Mouse (Mus musculus): ENCODE measurements around the gene Cdk19. TPM values are rescaled to one million over a fixed set of nuclear protein-coding genes. Genes with fewer than 3 reads are reported as not detected.

The Cdk19 gene
- polyA plus RNA-seq, 1 experiment from 2014 or later = 9.6 TPM

DNA sequence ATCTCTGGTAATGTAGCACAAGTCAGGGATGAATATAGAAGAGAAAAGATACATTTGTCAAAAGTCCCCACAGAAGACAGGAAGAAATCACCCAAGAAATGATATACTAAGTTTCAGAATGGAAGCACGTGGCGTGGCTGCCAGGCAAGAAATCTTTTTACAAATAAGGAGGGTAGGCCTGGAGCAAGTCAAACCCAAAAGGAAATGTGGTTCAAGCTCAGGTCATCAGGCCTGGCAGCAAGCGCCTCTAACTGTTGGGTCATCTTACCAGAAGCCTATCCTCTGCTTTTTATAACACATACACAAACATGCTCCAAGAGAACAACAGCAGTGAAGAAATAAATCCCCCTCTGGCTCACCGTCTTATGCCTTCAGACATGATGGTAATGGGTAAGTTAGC is 26.6 kb upstream of the Cdk19 start:
- Histone ChIP-seq H3K27me3 (replicated peaks; ENCODE audit: control insufficient read depth, insufficient read depth, low read length) (no peaks in the 10 kb centered on the region), H3K9me3 (ENCODE audit: control insufficient read depth, low read length) (no peaks in the 10 kb centered on the region), H3K4me3 (ENCODE audit: low read length) (no peak overlapping the region), H3K4me1 (ENCODE audit: control insufficient read depth, insufficient read depth, low read depth, low read length) (no peaks in the 10 kb centered on the region), H3K27ac (ENCODE audit: low read depth, low read length) (no peak overlapping the region), H3K36me3 (ENCODE audit: control insufficient read depth, insufficient read depth, low read length) (no peaks in the 10 kb centered on the region), H3K9ac (ENCODE audit: low read depth, low read length) (no peak overlapping the region), H3K4me2 (ENCODE audit: low read length) (no peak overlapping the region)
- ATAC-seq = no peak
- 83% methylated on average over 4 of the region's 4 CpGs for WGBS

DNA sequence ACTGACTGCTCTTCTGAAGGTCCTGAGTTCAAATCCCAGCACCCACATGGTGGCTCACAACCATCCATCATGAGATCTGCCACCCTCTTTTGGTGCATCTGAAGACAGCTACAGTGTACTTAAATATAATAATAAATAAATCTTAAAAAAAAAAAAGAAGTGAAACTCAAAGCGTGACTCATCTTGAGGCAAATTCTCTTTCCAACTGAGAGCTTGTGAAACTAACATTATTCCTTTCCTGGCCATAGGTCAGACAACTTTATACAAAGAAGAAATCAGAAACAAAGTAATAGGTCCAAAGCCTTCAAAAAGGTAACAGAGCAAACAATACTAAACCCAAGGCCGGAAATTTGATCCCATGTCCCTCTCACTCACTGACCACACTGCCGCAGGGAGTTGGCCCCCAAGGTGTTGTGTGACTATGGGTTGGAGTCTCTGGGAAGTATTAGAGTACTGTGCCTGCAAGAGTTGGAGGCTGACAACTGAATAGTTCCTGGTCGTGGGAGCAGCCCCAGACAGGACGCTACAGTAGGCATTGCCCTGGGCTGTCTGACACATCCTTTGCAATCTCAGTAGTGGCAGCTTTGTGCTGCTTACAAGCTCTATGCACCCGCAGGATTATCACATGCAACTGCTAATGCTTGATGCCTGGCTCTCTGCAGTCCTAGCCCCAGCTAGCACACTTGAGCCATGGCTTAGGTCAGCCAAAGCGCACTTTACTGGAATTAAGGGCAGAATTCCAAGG is 22.4 kb upstream of the Cdk19 start:
- Histone ChIP-seq H3K4me3 (ENCODE audit: low read length) (no peak overlapping the region), H3K36me3 (ENCODE audit: control insufficient read depth, insufficient read depth, low read length) (no peaks in the 10 kb centered on the region), H3K4me1 (ENCODE audit: control insufficient read depth, insufficient read depth, low read depth, low read length) (no peaks in the 10 kb centered on the region), H3K9me3 (ENCODE audit: control insufficient read depth, low read length) (no peaks in the 10 kb centered on the region), H3K4me2 (ENCODE audit: low read length) (no peak overlapping the region), H3K9ac (ENCODE audit: low read depth, low read length) (no peak overlapping the region), H3K27ac (ENCODE audit: low read depth, low read length) (no peak overlapping the region), H3K27me3 (replicated peaks; ENCODE audit: control insufficient read depth, insufficient read depth, low read length) (no peaks in the 10 kb centered on the region)
- no peak for ATAC-seq
- WGBS = 72% methylated on average over 7 of the region's 7 CpGs

DNA sequence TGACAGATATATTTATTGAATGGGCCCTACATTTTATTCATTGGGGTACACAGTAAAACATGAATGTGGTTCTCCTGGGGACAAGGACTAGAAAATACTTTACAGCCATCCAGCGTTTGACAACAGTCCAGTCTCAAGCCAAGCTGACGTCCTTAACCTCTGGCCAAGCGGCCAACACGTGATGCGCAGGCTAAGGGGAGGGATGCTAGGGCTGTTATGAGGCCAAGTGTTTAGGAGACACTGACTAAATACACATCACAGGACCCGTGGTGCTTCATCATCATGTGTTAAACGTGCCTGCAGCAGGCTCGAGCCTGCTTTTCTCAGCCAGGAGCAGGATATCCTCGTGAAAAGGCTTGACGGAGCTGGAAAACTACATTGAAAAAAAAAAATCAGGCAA is 19.1 kb upstream of the Cdk19 start:
- Histone ChIP-seq H3K36me3 (ENCODE audit: control insufficient read depth, insufficient read depth, low read length) (no peaks in the 10 kb centered on the region), H3K9me3 (ENCODE audit: control insufficient read depth, low read length) (no peaks in the 10 kb centered on the region), H3K4me3 (ENCODE audit: low read length) (no peak overlapping the region), H3K9ac (ENCODE audit: low read depth, low read length) (no peak overlapping the region), H3K4me2 (ENCODE audit: low read length) (no peak overlapping the region), H3K27me3 (replicated peaks; ENCODE audit: control insufficient read depth, insufficient read depth, low read length) (no peaks in the 10 kb centered on the region), H3K27ac (ENCODE audit: low read depth, low read length) (no peak overlapping the region), H3K4me1 (ENCODE audit: control insufficient read depth, insufficient read depth, low read depth, low read length) (no peaks in the 10 kb centered on the region)
- WGBS = 91% methylated on average over 10 of the region's 10 CpGs
- ATAC-seq = no peak

DNA sequence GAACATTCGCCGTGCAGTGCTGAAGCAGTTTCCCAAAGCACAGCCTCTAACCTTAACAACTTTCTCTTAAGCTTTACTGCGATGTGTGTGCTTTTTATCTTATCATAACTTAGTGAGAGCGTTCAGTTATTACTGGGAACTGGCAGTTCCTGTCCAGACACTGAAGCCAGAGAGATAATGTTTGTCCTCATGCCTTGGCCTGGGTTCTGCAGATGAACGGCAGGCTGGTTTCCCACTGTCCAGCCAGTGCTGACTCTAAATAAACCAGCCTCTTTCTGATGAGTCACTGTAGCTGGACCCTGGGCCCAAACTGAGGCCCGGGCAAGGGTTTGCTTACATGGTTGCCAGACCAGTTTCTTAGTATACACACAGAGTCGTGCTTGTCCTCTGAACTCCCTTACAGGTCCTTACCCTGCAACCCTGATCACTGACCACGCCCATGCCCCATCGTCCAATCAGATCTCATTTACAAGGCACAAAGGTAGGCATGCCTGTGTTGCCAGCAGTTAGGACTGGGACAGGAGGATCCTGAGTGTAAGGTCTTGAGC is 11.3 kb upstream of the Cdk19 start:
- Histone ChIP-seq H3K4me3 (ENCODE audit: low read length) (no peak overlapping the region), H3K36me3 (ENCODE audit: control insufficient read depth, insufficient read depth, low read length) (no peaks in the 10 kb centered on the region), H3K4me2 (ENCODE audit: low read length) (no peak overlapping the region), H3K27me3 (replicated peaks; ENCODE audit: control insufficient read depth, insufficient read depth, low read length) (no peaks in the 10 kb centered on the region), H3K9me3 (ENCODE audit: control insufficient read depth, low read length) (no peaks in the 10 kb centered on the region), H3K4me1 (ENCODE audit: control insufficient read depth, insufficient read depth, low read depth, low read length) (no peaks in the 10 kb centered on the region), H3K27ac (ENCODE audit: low read depth, low read length) (no peak overlapping the region), H3K9ac (ENCODE audit: low read depth, low read length) (no peak overlapping the region)
- WGBS = 86% methylated on average over 9 of the region's 9 CpGs
- ATAC-seq = no peak

DNA sequence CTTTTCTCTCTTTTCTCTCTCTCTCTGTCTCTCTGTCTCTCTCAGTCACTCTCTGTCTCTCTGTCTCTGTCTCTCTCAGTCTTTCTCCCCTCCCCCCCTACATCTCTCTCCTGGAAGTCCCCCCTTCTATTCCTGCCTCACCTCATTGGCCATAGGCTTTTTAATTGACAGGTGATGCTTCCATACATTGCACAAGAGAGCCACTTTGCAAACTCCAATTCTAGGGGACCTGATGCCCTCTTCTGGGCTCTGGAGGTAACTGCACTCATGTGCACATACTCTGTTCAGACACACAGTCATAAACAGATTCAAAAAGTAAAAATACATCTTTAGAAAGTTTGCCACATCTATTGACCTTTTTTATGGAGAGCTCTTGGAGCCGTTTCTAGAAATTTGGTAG is 9.1 kb upstream of the Cdk19 start:
- H3K4me3 ChIP-seq (ENCODE audit: low read length) = no peak overlapping the region
- no peaks in the 10 kb centered on the region for H3K4me1 ChIP-seq (ENCODE audit: control insufficient read depth, insufficient read depth, low read depth, low read length)
- no peaks in the 10 kb centered on the region for H3K9me3 ChIP-seq (ENCODE audit: control insufficient read depth, low read length)
- H3K27me3 ChIP-seq (replicated peaks; ENCODE audit: control insufficient read depth, insufficient read depth, low read length) = no peaks in the 10 kb centered on the region
- WGBS = 80% methylated on average over 1 of the region's 1 CpGs
- no peak overlapping the region for H3K9ac ChIP-seq (ENCODE audit: low read depth, low read length)
- H3K4me2 ChIP-seq (ENCODE audit: low read length) = no peak overlapping the region
- ATAC-seq = no peak
- no peak overlapping the region for H3K27ac ChIP-seq (ENCODE audit: low read depth, low read length)
- no peaks in the 10 kb centered on the region for H3K36me3 ChIP-seq (ENCODE audit: control insufficient read depth, insufficient read depth, low read length)

DNA sequence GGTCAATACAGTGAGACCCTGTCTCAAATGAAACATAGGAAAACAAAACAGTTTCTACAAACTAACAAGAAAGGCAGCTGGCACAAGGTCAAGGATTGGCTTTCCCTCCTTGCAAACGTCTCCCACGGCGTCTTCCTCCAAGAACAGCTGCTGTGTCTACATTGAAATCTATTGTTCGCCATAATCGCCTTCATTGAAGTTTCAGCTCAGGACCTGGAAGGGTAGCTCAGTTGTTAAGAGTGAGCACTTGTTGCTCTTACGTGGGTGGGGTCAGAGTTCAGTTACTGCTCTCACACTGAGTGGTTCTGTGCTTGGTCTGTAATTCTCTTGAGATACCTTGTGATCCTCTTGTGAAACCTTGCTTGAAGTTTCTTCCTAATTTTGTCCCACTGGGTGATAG is 6.5 kb upstream of the Cdk19 start:
- Histone ChIP-seq H3K36me3 (ENCODE audit: control insufficient read depth, insufficient read depth, low read length) (no peaks in the 10 kb centered on the region), H3K27ac (ENCODE audit: low read depth, low read length) (no peak overlapping the region), H3K27me3 (replicated peaks; ENCODE audit: control insufficient read depth, insufficient read depth, low read length) (no peaks in the 10 kb centered on the region), H3K9ac (ENCODE audit: low read depth, low read length) (no peak overlapping the region), H3K4me3 (ENCODE audit: low read length) (no peak overlapping the region), H3K4me2 (ENCODE audit: low read length) (no peak overlapping the region), H3K9me3 (ENCODE audit: control insufficient read depth, low read length) (no peaks in the 10 kb centered on the region), H3K4me1 (ENCODE audit: control insufficient read depth, insufficient read depth, low read depth, low read length) (no peaks in the 10 kb centered on the region)
- 64% methylated on average over 6 of the region's 6 CpGs for WGBS
- ATAC-seq = no peak

DNA sequence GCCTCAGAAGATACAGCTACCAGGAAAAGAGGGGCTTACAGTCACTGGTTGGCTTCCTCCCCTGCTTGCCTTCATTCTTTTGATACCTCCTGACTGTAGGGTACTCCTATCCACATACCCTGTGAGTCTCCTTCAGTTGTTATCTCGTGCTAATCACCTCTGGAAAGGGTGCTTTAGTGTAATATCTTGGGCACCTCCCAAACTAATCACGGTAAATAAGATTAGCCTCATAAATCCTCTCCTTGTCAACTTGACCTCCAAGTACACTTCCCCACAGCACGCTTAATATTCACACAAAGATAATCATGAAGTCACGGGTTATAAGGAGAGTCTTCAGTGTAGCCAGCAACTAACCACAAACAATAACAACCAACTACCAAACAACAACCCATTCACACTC is 2.7 kb downstream of the Cdk19 start:
- Histone ChIP-seq H3K36me3 (ENCODE audit: control insufficient read depth, insufficient read depth, low read length) (no peaks in the 10 kb centered on the region), H3K27me3 (replicated peaks; ENCODE audit: control insufficient read depth, insufficient read depth, low read length) (no peaks in the 10 kb centered on the region), H3K4me3 (ENCODE audit: low read length) (no peak overlapping the region), H3K27ac (ENCODE audit: low read depth, low read length) (no peak overlapping the region), H3K4me2 (ENCODE audit: low read length) (no peak overlapping the region), H3K4me1 (ENCODE audit: control insufficient read depth, insufficient read depth, low read depth, low read length) (no peaks in the 10 kb centered on the region), H3K9ac (ENCODE audit: low read depth, low read length) (no peak overlapping the region), H3K9me3 (ENCODE audit: control insufficient read depth, low read length) (no peaks in the 10 kb centered on the region)
- 80% methylated on average over 4 of the region's 4 CpGs for WGBS
- no peak for ATAC-seq

DNA sequence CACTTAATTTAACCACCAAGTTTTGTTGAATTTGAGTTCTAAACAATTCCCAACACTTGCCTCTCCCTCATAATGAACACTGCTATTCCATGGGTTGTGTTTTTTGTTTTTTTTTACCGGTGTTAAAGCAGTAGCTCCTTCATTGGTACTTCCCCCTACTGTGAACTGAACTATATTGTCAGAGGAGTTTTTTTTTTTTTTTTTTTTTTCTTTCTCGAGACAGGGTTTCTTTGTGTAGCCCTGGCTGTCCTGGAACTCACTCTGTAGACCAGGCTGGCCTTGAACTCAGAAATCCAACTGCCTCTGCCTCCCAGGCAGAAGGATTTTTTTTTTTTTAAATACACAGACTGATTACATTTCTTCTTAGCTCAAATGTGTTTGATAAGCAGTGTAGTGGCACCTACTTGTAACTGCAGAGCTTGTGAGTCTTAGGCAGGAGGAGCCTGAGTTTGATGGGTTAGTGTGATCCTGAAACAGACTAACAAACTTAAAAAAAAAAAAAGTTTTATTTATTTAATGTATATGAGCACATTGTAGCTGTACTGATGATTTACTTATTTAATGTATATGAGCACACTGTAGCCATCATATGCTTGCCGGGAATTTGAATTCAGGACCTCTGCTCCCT is 7.5 kb downstream of the Cdk19 start:
- Histone ChIP-seq H3K36me3 (ENCODE audit: control insufficient read depth, insufficient read depth, low read length) (no peaks in the 10 kb centered on the region), H3K4me1 (ENCODE audit: control insufficient read depth, insufficient read depth, low read depth, low read length) (peaks cover 14% of the 10 kb centered on the region), H3K27ac (ENCODE audit: low read depth, low read length) (no peak overlapping the region), H3K9me3 (ENCODE audit: control insufficient read depth, low read length) (no peaks in the 10 kb centered on the region), H3K27me3 (replicated peaks; ENCODE audit: control insufficient read depth, insufficient read depth, low read length) (no peaks in the 10 kb centered on the region), H3K9ac (ENCODE audit: low read depth, low read length) (no peak overlapping the region), H3K4me3 (ENCODE audit: low read length) (no peak overlapping the region), H3K4me2 (ENCODE audit: low read length) (no peak overlapping the region)
- WGBS = 80% methylated on average over 3 of the region's 3 CpGs
- no peak for ATAC-seq

DNA sequence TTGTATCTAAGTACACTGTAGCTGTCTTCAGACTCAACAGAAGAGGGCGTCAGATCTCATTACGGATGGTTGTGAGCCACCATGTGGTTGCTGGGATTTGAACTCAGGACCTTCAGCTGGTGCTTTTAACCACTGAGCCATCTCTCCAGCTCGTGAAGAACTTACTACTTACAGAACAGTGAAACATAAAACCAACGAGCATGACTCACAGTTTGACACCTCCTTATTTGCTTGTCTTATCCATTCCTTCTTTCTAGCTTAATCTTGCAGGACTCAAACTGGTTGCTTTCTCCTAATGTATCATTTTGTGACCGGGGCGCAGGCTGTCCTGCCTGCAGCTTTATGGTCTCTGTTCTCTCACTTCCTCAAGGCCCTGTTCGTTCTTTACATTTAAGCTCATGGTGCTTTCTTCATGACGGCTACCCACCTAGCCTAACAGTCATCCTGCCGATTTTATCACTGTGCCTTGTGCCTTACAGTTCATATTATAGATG is 8.1 kb downstream of the Cdk19 start:
- Histone ChIP-seq H3K4me2 (ENCODE audit: low read length) (no peak overlapping the region), H3K36me3 (ENCODE audit: control insufficient read depth, insufficient read depth, low read length) (no peaks in the 10 kb centered on the region), H3K27me3 (replicated peaks; ENCODE audit: control insufficient read depth, insufficient read depth, low read length) (no peaks in the 10 kb centered on the region), H3K4me1 (ENCODE audit: control insufficient read depth, insufficient read depth, low read depth, low read length) (peaks cover 14% of the 10 kb centered on the region), H3K9ac (ENCODE audit: low read depth, low read length) (no peak overlapping the region), H3K27ac (ENCODE audit: low read depth, low read length) (no peak overlapping the region), H3K4me3 (ENCODE audit: low read length) (no peak overlapping the region), H3K9me3 (ENCODE audit: control insufficient read depth, low read length) (no peaks in the 10 kb centered on the region)
- no peak for ATAC-seq
- 80% methylated on average over 9 of the region's 9 CpGs for WGBS
